Mouse (Mus musculus): ENCODE results near the gene Wnt7a. TPM values are rescaled to one million over a fixed set of nuclear protein-coding genes. Genes with fewer than 3 reads are reported as not detected.

The Wnt7a gene
- polyA plus RNA-seq, 1 experiment from 2014 or later, result not detected

DNA sequence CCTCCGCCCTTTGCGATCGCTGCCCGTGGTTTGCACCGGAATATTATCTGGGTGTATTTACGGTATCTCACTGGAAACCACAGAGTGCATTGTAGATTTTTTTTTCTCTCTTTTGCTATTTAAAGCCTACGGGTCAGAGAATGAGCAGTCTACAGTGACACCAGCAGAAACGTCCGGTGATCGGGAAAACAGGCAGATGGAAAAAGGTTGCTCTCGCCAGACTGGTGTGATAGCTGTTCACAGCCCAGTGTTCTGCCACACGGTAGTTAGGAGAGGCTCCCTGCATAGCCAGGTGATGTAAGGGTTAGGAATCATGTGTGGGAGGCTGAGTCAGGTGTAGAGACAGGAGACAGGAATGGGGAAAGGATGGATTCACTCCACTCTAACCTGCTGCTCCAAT lies 10.6 kb downstream of the Wnt7a start:
- Histone ChIP-seq H3K4me3 (ENCODE audit: low read depth, low read length) (no peak overlapping the region), H3K4me1 (replicated peaks; ENCODE audit: control insufficient read depth, insufficient read depth, low read length) (no peaks in the 10 kb centered on the region), H3K9ac (ENCODE audit: low read depth, low read length) (no peak overlapping the region), H3K9me3 (ENCODE audit: control insufficient read depth) (no peaks in the 10 kb centered on the region), H3K27me3 (replicated peaks; ENCODE audit: control insufficient read depth, insufficient read depth, low read length) (0 out of 2 replicates have a peak, but pooled peaks cover 2% of the 10 kb centered on the region), H3K27ac (ENCODE audit: low read depth, low read length) (no peak overlapping the region), H3K36me3 (ENCODE audit: control insufficient read depth, insufficient read depth) (no peaks in the 10 kb centered on the region), H3K4me2 (replicated peaks; ENCODE audit: low read depth) (no peak overlapping the region)
- WGBS, result 68% methylated on average over 12 of the region's 12 CpGs
- ATAC-seq, result no peak
- TF ChIP-seq CTCF (IDR thresholded peaks at IDR 0.05; ENCODE audit: low read depth), result no peak

DNA sequence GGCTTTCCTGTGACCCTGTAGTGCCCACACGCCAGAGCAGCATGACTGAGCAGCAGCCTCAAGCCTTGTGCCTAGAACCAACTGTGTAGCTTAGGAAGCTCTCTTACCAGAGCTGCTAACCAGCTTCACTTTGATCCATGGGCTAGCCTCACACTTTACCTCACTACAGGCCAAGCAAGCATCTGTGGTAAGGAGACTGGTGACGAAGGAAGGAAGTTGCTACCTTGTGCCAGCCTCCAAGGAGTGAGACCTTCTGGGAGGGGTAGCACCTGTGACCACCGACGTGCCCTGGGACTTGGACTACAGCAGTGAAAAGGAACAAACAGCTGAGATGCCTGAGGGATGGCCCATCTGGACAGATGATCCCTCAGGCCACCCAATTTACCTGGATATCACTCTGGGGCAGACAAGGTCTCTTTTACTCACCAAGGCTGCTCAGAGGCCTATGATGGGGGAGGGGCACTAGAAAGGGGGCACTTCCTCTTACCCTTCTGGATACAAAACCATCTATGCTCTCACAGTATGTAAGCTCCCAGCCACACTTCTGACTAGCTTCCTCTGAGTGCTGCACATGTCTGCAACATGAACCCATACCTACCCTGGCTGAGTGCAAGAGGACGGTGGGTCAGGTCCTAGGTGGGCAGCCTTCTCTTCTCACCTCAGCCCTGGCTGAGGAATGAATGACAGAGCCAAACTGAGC lies 18.5 kb downstream of the Wnt7a start:
- Histone ChIP-seq H3K4me3 (ENCODE audit: low read depth, low read length) (no peak overlapping the region), H3K4me1 (replicated peaks; ENCODE audit: control insufficient read depth, insufficient read depth, low read length) (no peaks in the 10 kb centered on the region), H3K27me3 (replicated peaks; ENCODE audit: control insufficient read depth, insufficient read depth, low read length) (no peaks in the 10 kb centered on the region), H3K9ac (ENCODE audit: low read depth, low read length) (no peak overlapping the region), H3K4me2 (replicated peaks; ENCODE audit: low read depth) (no peak overlapping the region), H3K36me3 (ENCODE audit: control insufficient read depth, insufficient read depth) (no peaks in the 10 kb centered on the region), H3K27ac (ENCODE audit: low read depth, low read length) (no peak overlapping the region), H3K9me3 (ENCODE audit: control insufficient read depth) (no peaks in the 10 kb centered on the region)
- 84% methylated on average over 5 of the region's 5 CpGs for WGBS
- TF ChIP-seq CTCF (IDR thresholded peaks at IDR 0.05; ENCODE audit: low read depth), result no peak
- ATAC-seq, result no peak

DNA sequence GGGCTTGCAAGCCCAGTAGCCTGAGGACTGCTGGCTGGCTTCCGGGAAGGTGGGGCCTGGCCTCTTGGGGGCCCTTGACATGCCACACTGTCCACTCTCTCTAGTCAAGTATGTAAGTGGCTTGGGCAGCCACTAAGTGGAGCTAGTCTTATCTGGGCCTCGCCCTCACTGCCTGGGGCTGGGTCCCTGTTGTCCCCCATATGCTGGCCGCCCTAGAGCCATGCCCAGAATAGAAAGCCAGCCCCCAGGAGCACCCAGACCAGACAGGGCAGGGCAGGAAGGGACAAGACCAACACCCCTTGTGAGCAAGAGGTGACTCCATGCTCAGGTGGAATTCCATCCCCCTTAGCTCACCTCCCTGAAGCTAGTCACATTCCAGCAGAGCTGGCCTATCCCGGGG lies 22.0 kb downstream of the Wnt7a start:
- no peak overlapping the region for H3K9ac ChIP-seq (ENCODE audit: low read depth, low read length)
- ATAC-seq, result no peak

DNA sequence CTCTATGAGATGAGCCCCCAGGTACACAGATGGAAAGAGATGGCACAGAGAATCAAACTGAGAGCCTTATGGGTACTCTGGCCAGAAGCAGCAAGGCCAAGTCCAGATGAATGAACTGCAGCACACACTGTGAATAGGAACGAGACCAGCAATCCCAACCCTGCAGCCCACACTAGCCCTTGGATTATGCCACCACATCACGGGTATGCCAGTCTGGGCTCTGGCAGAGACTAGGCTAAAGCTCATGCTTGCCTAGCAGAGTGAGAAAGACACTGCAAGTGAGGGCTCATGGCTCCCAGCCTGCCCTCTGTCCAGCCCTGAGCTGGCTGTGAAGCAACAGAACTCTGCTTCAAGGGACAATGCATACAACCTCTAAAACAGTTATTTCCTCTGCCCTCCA lies 26.7 kb downstream of the Wnt7a start:
- no peaks in the 10 kb centered on the region for H3K9me3 ChIP-seq (ENCODE audit: control insufficient read depth)
- no peak overlapping the region for H3K27ac ChIP-seq (ENCODE audit: low read depth, low read length)
- H3K4me2 ChIP-seq (replicated peaks; ENCODE audit: low read depth), result no peak overlapping the region
- no peak for ATAC-seq
- no peak for TF ChIP-seq CTCF (IDR thresholded peaks at IDR 0.05; ENCODE audit: low read depth)
- no peaks in the 10 kb centered on the region for H3K4me1 ChIP-seq (replicated peaks; ENCODE audit: control insufficient read depth, insufficient read depth, low read length)
- H3K9ac ChIP-seq (ENCODE audit: low read depth, low read length), result no peak overlapping the region
- H3K36me3 ChIP-seq (ENCODE audit: control insufficient read depth, insufficient read depth), result no peaks in the 10 kb centered on the region
- H3K4me3 ChIP-seq (ENCODE audit: low read depth, low read length), result no peak overlapping the region
- no peaks in the 10 kb centered on the region for H3K27me3 ChIP-seq (replicated peaks; ENCODE audit: control insufficient read depth, insufficient read depth, low read length)
- WGBS, result 88% methylated on average over 2 of the region's 2 CpGs

More for the DNA sequence above, 22.0 kb downstream of the Wnt7a start:
- no peaks in the 10 kb centered on the region for H3K4me1 ChIP-seq (replicated peaks; ENCODE audit: control insufficient read depth, insufficient read depth, low read length)
- no peak for TF ChIP-seq CTCF (IDR thresholded peaks at IDR 0.05; ENCODE audit: low read depth)
- no peak overlapping the region for H3K4me3 ChIP-seq (ENCODE audit: low read depth, low read length)
- no peak overlapping the region for H3K27ac ChIP-seq (ENCODE audit: low read depth, low read length)
- 54% methylated on average over 4 of the region's 4 CpGs for WGBS
- H3K36me3 ChIP-seq (ENCODE audit: control insufficient read depth, insufficient read depth), result no peaks in the 10 kb centered on the region
- H3K9me3 ChIP-seq (ENCODE audit: control insufficient read depth), result no peaks in the 10 kb centered on the region
- H3K4me2 ChIP-seq (replicated peaks; ENCODE audit: low read depth), result no peak overlapping the region
- no peaks in the 10 kb centered on the region for H3K27me3 ChIP-seq (replicated peaks; ENCODE audit: control insufficient read depth, insufficient read depth, low read length)

DNA sequence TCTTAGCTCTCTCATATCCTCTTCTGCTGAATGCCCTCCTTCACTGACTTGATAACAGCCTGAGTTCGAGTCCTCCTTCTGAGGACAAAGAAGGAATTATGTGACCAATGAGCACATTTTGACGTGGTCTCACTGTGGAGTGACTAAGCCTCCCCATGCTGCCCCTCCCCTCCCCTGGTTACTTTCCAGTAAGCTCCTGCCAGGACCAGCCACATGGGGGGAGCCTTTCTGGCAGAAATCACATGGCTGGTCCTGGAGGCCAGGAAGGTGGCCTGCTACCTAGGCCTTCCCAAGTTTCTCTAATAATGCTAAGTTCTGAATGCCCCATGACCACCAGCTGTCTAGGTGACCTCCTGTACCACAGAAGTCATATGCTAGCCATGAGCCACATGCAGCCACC lies 27.3 kb downstream of the Wnt7a start:
- TF ChIP-seq CTCF (IDR thresholded peaks at IDR 0.05; ENCODE audit: low read depth), result no peak
- no peaks in the 10 kb centered on the region for H3K4me1 ChIP-seq (replicated peaks; ENCODE audit: control insufficient read depth, insufficient read depth, low read length)
- no peaks in the 10 kb centered on the region for H3K27me3 ChIP-seq (replicated peaks; ENCODE audit: control insufficient read depth, insufficient read depth, low read length)
- no peak for ATAC-seq
- no peaks in the 10 kb centered on the region for H3K36me3 ChIP-seq (ENCODE audit: control insufficient read depth, insufficient read depth)
- no peak overlapping the region for H3K27ac ChIP-seq (ENCODE audit: low read depth, low read length)
- no peak overlapping the region for H3K9ac ChIP-seq (ENCODE audit: low read depth, low read length)
- H3K4me2 ChIP-seq (replicated peaks; ENCODE audit: low read depth), result no peak overlapping the region
- WGBS, result 60% methylated on average over 2 of the region's 2 CpGs
- H3K9me3 ChIP-seq (ENCODE audit: control insufficient read depth), result no peaks in the 10 kb centered on the region
- no peak overlapping the region for H3K4me3 ChIP-seq (ENCODE audit: low read depth, low read length)

DNA sequence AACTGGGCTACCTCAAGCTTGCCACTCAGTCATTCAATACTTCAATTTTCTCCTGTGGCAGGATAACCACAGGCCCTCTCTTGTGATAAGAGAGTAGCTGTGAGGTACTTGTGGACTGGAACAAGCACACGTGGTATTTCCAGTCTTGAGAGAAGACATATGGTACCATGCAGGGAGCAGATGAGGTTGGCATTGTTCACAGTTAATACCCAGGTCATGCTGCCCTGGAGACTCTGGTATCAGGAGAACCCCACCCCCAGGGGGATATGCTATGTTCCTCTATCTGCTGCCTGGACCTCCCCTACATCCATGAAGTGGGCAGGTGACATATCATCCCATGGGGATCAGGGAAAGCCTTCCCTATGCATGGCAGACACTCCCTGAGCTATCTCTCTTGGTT lies 27.9 kb downstream of the Wnt7a start:
- H3K36me3 ChIP-seq (ENCODE audit: control insufficient read depth, insufficient read depth), result no peaks in the 10 kb centered on the region
- no peak overlapping the region for H3K4me3 ChIP-seq (ENCODE audit: low read depth, low read length)
- ATAC-seq, result no peak
- H3K27me3 ChIP-seq (replicated peaks; ENCODE audit: control insufficient read depth, insufficient read depth, low read length), result no peaks in the 10 kb centered on the region
- no peak for TF ChIP-seq CTCF (IDR thresholded peaks at IDR 0.05; ENCODE audit: low read depth)
- no peaks in the 10 kb centered on the region for H3K4me1 ChIP-seq (replicated peaks; ENCODE audit: control insufficient read depth, insufficient read depth, low read length)
- WGBS, result 69% methylated on average over 1 of the region's 1 CpGs
- no peak overlapping the region for H3K9ac ChIP-seq (ENCODE audit: low read depth, low read length)
- H3K9me3 ChIP-seq (ENCODE audit: control insufficient read depth), result no peaks in the 10 kb centered on the region
- no peak overlapping the region for H3K27ac ChIP-seq (ENCODE audit: low read depth, low read length)
- H3K4me2 ChIP-seq (replicated peaks; ENCODE audit: low read depth), result no peak overlapping the region

Measured in intestine, postnatal 0 days (tissue).